Mouse (Mus musculus) heart, embryonic 16.5 days (tissue): ENCODE measurements at regions not wholly inside any gene's neighbourhood (a gene's known extent, or its start where the extent isn't known, plus 50 kb on each side); places are given as distances from the start of the nearest gene placed in this dataset.

ENCODE experiments used
- ATAC-seq: fragments of 200-750 bp; cut with Nextera tagmentation; replicated peaks from 2 replicates; pipeline ENCODE4 v1.8.0; 2017; ENCODE audit warnings: moderate number of reproducible peaks; ENCODE audit not compliant: insufficient read depth, low FRiP score; ENCODE audit errors: extremely low read depth
- H3K27ac ChIP-seq: fragments of 300-500 bp; sonication (generic); 2 replicates; pipeline ENCODE4 v1.5.1; 2014; ENCODE audit warnings: mild to moderate bottlenecking, low read length, control low read depth, moderate library complexity
- H3K27me3 ChIP-seq: fragments of 300-500 bp; sonication (generic); 2 replicates; pipeline ENCODE4 v1.6.1; 2014; ENCODE audit warnings: low read length, mixed read lengths; ENCODE audit not compliant: control insufficient read depth, insufficient read depth
- H3K36me3 ChIP-seq: fragments of 300-500 bp; sonication (generic); 2 replicates; pipeline ENCODE4 v1.6.1; 2014; ENCODE audit not compliant: control insufficient read depth, insufficient read depth
- H3K4me1 ChIP-seq: fragments of 300-500 bp; sonication (generic); 2 replicates; pipeline ENCODE4 v1.6.1; 2014; ENCODE audit warnings: low read length, mixed read lengths; ENCODE audit not compliant: control insufficient read depth, insufficient read depth
- H3K4me2 ChIP-seq: fragments of 300-500 bp; sonication (generic); 2 replicates; pipeline ENCODE4 v1.6.1; 2014; ENCODE audit warnings: low read depth, mild to moderate bottlenecking, control low read depth, low read length
- H3K4me3 ChIP-seq: fragments of 300-500 bp; sonication (generic); 2 replicates; pipeline ENCODE4 v1.5.1; 2014; ENCODE audit warnings: mild to moderate bottlenecking, control low read depth, low read length
- H3K9ac ChIP-seq: fragments of 300-500 bp; sonication (generic); 2 replicates; pipeline ENCODE4 v1.6.1; 2014; ENCODE audit warnings: low read length, control low read depth
- H3K9me3 ChIP-seq: fragments of 300-500 bp; sonication (generic); replicated peaks from 2 replicates; pipeline ENCODE4 v1.6.1; 2016; ENCODE audit warnings: low read length; ENCODE audit not compliant: control insufficient read depth
- WGBS: fragments of 180-500 bp; shearing (Covaris S2); extraction: QIAGEN DNeasy Blood & Tissue Kit; methylation state at CpG from one replicate; pipeline ENCODE4 v1.1.7; 2014; 5-methylcytosine and 5-hydroxymethylcytosine counted together

- Histone ChIP-seq H3K9me3 (no peaks in the 10 kb centered on the region), H3K27me3 (no peaks in the 10 kb centered on the region), H3K4me2 (no peak overlapping the region), H3K9ac (no peak overlapping the region), H3K36me3 (no peaks in the 10 kb centered on the region), H3K27ac (no peak overlapping the region), H3K4me1 (no peaks in the 10 kb centered on the region), H3K4me3 (no peak overlapping the region)
- no peak for ATAC-seq
- WGBS = 51% methylated on average over 4 of the region's 4 CpGs
Observed at GRCm38 (mm10) chr3:149993199-149993598, 1002.8 kb upstream of the Adgrl2 start.

- H3K27ac ChIP-seq = no peak overlapping the region
- no peaks in the 10 kb centered on the region for H3K27me3 ChIP-seq
- no peaks in the 10 kb centered on the region for H3K4me1 ChIP-seq
- WGBS = 90% methylated on average over 1 of the region's 1 CpGs
- H3K36me3 ChIP-seq = no peaks in the 10 kb centered on the region
- no peaks in the 10 kb centered on the region for H3K9me3 ChIP-seq
- no peak overlapping the region for H3K4me2 ChIP-seq
- no peak for ATAC-seq
- H3K9ac ChIP-seq = no peak overlapping the region
- no peak overlapping the region for H3K4me3 ChIP-seq
Observed at GRCm38 (mm10) chr3:149987801-149988200, 997.4 kb upstream of the Adgrl2 start.

GRCm38 (mm10) chr3:149956993-149957392 lies 966.6 kb upstream of the Adgrl2 start:
- ATAC-seq = no peak
- WGBS = 37% methylated on average over 2 of the region's 2 CpGs
- Histone ChIP-seq H3K4me1 (no peaks in the 10 kb centered on the region), H3K36me3 (no peaks in the 10 kb centered on the region), H3K27me3 (no peaks in the 10 kb centered on the region), H3K9me3 (no peaks in the 10 kb centered on the region), H3K9ac (no peak overlapping the region), H3K4me3 (no peak overlapping the region), H3K4me2 (no peak overlapping the region), H3K27ac (no peak overlapping the region)

GRCm38 (mm10) chr3:149936197-149936596 lies 945.8 kb upstream of the Adgrl2 start:
- H3K27ac ChIP-seq = no peak overlapping the region
- H3K9me3 ChIP-seq = no peaks in the 10 kb centered on the region
- 84% methylated on average over 9 of the region's 9 CpGs for WGBS
- no peaks in the 10 kb centered on the region for H3K4me1 ChIP-seq
- no peak overlapping the region for H3K9ac ChIP-seq
- no peak overlapping the region for H3K4me3 ChIP-seq
- no peak for ATAC-seq
- no peaks in the 10 kb centered on the region for H3K27me3 ChIP-seq
- no peak overlapping the region for H3K4me2 ChIP-seq
- no peaks in the 10 kb centered on the region for H3K36me3 ChIP-seq

GRCm38 (mm10) chr3:149934832-149935231 lies 944.5 kb upstream of the Adgrl2 start:
- no peaks in the 10 kb centered on the region for H3K4me1 ChIP-seq
- no peaks in the 10 kb centered on the region for H3K27me3 ChIP-seq
- no peak overlapping the region for H3K4me3 ChIP-seq
- H3K9ac ChIP-seq = no peak overlapping the region
- no peaks in the 10 kb centered on the region for H3K36me3 ChIP-seq
- ATAC-seq = no peak
- no peak overlapping the region for H3K27ac ChIP-seq
- H3K9me3 ChIP-seq = no peaks in the 10 kb centered on the region
- WGBS = 65% methylated on average over 4 of the region's 4 CpGs
- H3K4me2 ChIP-seq = no peak overlapping the region

- H3K36me3 ChIP-seq = no peaks in the 10 kb centered on the region
- 77% methylated on average over 10 of the region's 10 CpGs for WGBS
- H3K9ac ChIP-seq = no peak overlapping the region
- no peaks in the 10 kb centered on the region for H3K27me3 ChIP-seq
- H3K9me3 ChIP-seq = no peaks in the 10 kb centered on the region
- H3K4me3 ChIP-seq = no peak overlapping the region
- no peak overlapping the region for H3K4me2 ChIP-seq
- ATAC-seq = no peak
- H3K4me1 ChIP-seq = no peaks in the 10 kb centered on the region
- no peak overlapping the region for H3K27ac ChIP-seq
Observed at GRCm38 (mm10) chr3:149928456-149929360, 938.4 kb upstream of the Adgrl2 start.

- no peak overlapping the region for H3K27ac ChIP-seq
- no peak overlapping the region for H3K4me3 ChIP-seq
- no peak overlapping the region for H3K4me2 ChIP-seq
- no peak for ATAC-seq
- H3K36me3 ChIP-seq = no peaks in the 10 kb centered on the region
- no peaks in the 10 kb centered on the region for H3K27me3 ChIP-seq
- no peak overlapping the region for H3K9ac ChIP-seq
- no peaks in the 10 kb centered on the region for H3K4me1 ChIP-seq
- WGBS = 67% methylated on average over 2 of the region's 2 CpGs
- H3K9me3 ChIP-seq = no peaks in the 10 kb centered on the region
Observed at GRCm38 (mm10) chr3:149920206-149920605, 929.9 kb upstream of the Adgrl2 start.

- no peaks in the 10 kb centered on the region for H3K27me3 ChIP-seq
- WGBS = 65% methylated on average over 5 of the region's 5 CpGs
- no peaks in the 10 kb centered on the region for H3K4me1 ChIP-seq
- no peak for ATAC-seq
- H3K9ac ChIP-seq = no peak overlapping the region
- H3K27ac ChIP-seq = no peak overlapping the region
- no peak overlapping the region for H3K4me3 ChIP-seq
- no peak overlapping the region for H3K4me2 ChIP-seq
- H3K9me3 ChIP-seq = no peaks in the 10 kb centered on the region
- no peaks in the 10 kb centered on the region for H3K36me3 ChIP-seq
Observed at GRCm38 (mm10) chr3:149918201-149918600, 927.8 kb upstream of the Adgrl2 start.

- no peak for ATAC-seq
- Histone ChIP-seq H3K4me2 (no peak overlapping the region), H3K27ac (no peak overlapping the region), H3K9me3 (no peaks in the 10 kb centered on the region), H3K4me3 (no peak overlapping the region), H3K4me1 (no peaks in the 10 kb centered on the region), H3K9ac (no peak overlapping the region), H3K36me3 (no peaks in the 10 kb centered on the region), H3K27me3 (no peaks in the 10 kb centered on the region)
- WGBS = 84% methylated on average over 8 of the region's 8 CpGs
Observed at GRCm38 (mm10) chr3:149910721-149911120, 920.4 kb upstream of the Adgrl2 start.
